Mouse (Mus musculus): ENCODE results near the gene Vps29.

GRCm38 (mm10) chr5:122342874-122343273 is 11.3 kb upstream of the Vps29 start:
- TF ChIP-seq POLR2A (IDR thresholded peaks at IDR 0.05; ENCODE audit: borderline replicate concordance, low read depth, low read length) (no peak), CTCF (IDR thresholded peaks at IDR 0.05; ENCODE audit: low read depth, low read length) (no peak)
